Mouse (Mus musculus): Measurements from ENCODE around the gene Tnfrsf18. TPM values are rescaled to one million over a fixed set of nuclear protein-coding genes. Genes with fewer than 3 reads are reported as not detected.
A peak's percentile ranks its signal among the peaks of the same experiment; 100 is the strongest.

The Tnfrsf18 gene
- total and polyA plus RNA-seq, 3 experiments = 9.3 to 16.2 TPM; not detected in 1

DNA sequence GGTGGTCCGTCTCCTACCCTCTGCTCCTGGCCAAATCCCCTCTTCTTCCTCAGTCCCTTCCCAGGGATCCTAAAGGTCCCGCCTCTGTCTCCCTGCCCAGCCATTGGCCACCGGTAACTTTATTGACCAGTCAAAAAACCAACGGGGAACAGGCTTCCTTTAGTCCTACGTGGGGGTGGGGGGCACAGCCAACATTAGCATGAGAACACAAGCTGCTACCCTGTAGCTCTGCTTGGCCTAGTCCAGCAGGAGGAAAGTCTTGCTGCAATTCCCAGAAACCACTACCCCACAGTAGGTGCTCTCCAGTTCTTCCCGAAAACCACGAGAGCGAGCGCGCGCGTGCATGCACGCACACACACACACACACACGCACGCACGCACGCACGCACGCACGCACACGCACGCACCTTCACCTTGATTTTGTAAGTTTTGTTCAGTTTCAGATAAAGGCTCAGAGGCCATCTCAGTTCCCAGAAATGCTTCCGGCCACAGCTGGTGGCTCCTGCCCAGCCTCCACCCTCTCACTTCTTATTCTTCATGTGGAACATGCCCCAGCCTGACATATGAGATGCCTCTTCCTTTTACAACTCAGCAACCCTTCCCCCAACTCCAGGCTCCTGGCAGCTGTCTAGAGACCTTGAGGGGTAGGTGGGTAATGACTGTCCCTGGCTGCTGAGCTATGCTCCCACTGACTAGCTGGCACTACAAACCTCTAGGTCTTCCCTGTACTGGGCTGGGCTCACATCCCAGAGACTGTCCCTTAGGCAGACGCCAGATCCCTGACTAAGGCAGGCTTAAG lies 5.8 kb downstream of the Tnfrsf18 start:
- H3K27me3 ChIP-seq (ENCODE audit: control insufficient read depth in 1 of 2, insufficient read depth in 2 of 2, low read length in 2 of 2) = no peaks in the 10 kb centered on the region
- H3K9me3 ChIP-seq (replicated peaks; ENCODE audit: insufficient read depth, low read length) = no peaks in the 10 kb centered on the region
- H3K79me2 ChIP-seq (ENCODE audit: control insufficient read depth, insufficient read depth, low read length, poor library complexity) = no peaks in the 10 kb centered on the region
- DNase-seq (ENCODE audit: low read depth, low spot score) = peak; percentile 81
- H3K27ac ChIP-seq (ENCODE audit: control insufficient read depth, low read depth, low read length) = peak overlapping the region; percentile 57
- TF ChIP-seq RCOR1 (IDR thresholded peaks at IDR 0.05; ENCODE audit: low read depth, low read length) = 0 out of 2 replicates have a peak, but pooled peaks have one; percentile 26
- no peak for TF ChIP-seq SIN3A (IDR thresholded peaks at IDR 0.05; ENCODE audit: low read length)
- 0 out of 2 replicates have a peak, but pooled peaks have one; percentile 16 for TF ChIP-seq MAZ (IDR thresholded peaks at IDR 0.05; ENCODE audit: low read depth, low read length)
- TF ChIP-seq UBTF (IDR thresholded peaks at IDR 0.05; ENCODE audit: borderline replicate concordance, insufficient read depth, low read depth, low read length) = 0 out of 2 replicates have a peak, but pooled peaks have one; percentile 38
- TF ChIP-seq ELF1 (IDR thresholded peaks at IDR 0.05; ENCODE audit: low read depth, low read length) = peak; percentile 58; the same call in 1 of the 2 replicates
- no peak for TF ChIP-seq MYC (IDR thresholded peaks at IDR 0.05; ENCODE audit: low read depth, low read length)
- TF ChIP-seq MAX (IDR thresholded peaks at IDR 0.05; ENCODE audit: low read length) = peak; percentile 45; the same call in 1 of the 2 replicates
- 0 out of 2 replicates have a peak, but pooled peaks have one; percentile 5 for TF ChIP-seq TBP (IDR thresholded peaks at IDR 0.05; ENCODE audit: low read depth, low read length)
- TF ChIP-seq ZC3H11A (IDR thresholded peaks at IDR 0.05; ENCODE audit: low read depth, low read length) = 0 out of 2 replicates have a peak, but pooled peaks have one; percentile 12
- no peak for TF ChIP-seq HCFC1 (IDR thresholded peaks at IDR 0.05; ENCODE audit: low read depth, low read length)
- TF ChIP-seq E2F4 (IDR thresholded peaks at IDR 0.05; ENCODE audit: borderline replicate concordance, low read depth, low read length) = no peak
- TF ChIP-seq EP300 (IDR thresholded peaks at IDR 0.05; ENCODE audit: low read depth in 1 of 2, low read length in 2 of 2) = peak in 1 of 2 experiments; percentile 68; a peak in 2 of 4 replicates
- 0 out of 2 replicates have a peak, but pooled peaks have one; percentile 6 for TF ChIP-seq NRF1 (IDR thresholded peaks at IDR 0.05; ENCODE audit: insufficient read depth, low read depth, low read length, poor library complexity, severe bottlenecking)
- peak; percentile 78 for TF ChIP-seq ETS1 (IDR thresholded peaks at IDR 0.05; ENCODE audit: low read depth, low read length)
- no peak for TF ChIP-seq GABPA (IDR thresholded peaks at IDR 0.05; ENCODE audit: low read depth, low read length)
- no peak for TF ChIP-seq USF2 (IDR thresholded peaks at IDR 0.05; ENCODE audit: borderline replicate concordance in 1 of 2, insufficient read depth in 1 of 2, low read depth in 1 of 2, low read length in 2 of 2)
- peak; percentile 61 for TF ChIP-seq CHD2 (IDR thresholded peaks at IDR 0.05; ENCODE audit: low read length)
- TF ChIP-seq NELFE (IDR thresholded peaks at IDR 0.05; ENCODE audit: low read depth, low read length) = peak; percentile 33
- TF ChIP-seq ZKSCAN1 (IDR thresholded peaks at IDR 0.05; ENCODE audit: low read depth, low read length) = no peak
- TF ChIP-seq TCF12 (IDR thresholded peaks at IDR 0.05; ENCODE audit: low read depth, low read length) = peak; percentile 30; the same call in 1 of the 2 replicates
- TF ChIP-seq ZMIZ1 (IDR thresholded peaks at IDR 0.05; ENCODE audit: low read depth, low read length) = no peak
- TF ChIP-seq MXI1 (IDR thresholded peaks at IDR 0.05; ENCODE audit: low read depth, low read length) = peak; percentile 41; the same call in 1 of the 2 replicates
- TF ChIP-seq POLR2A (IDR thresholded peaks at IDR 0.05; ENCODE audit: control insufficient read depth in 1 of 2, insufficient read depth in 1 of 2, low read depth in 1 of 2, low read length in 2 of 2, poor library complexity in 1 of 2) = no peak; a peak in 1 of 4 replicates
- H3K9ac ChIP-seq (ENCODE audit: control insufficient read depth, low read depth, low read length, poor library complexity, severe bottlenecking) = peak overlapping the region; percentile 40
- H3K4me1 ChIP-seq (ENCODE audit: control insufficient read depth in 1 of 2, insufficient read depth in 2 of 2, low read length in 2 of 2) = peaks cover 11 to 27% of the 10 kb centered on the region in 2 experiments
- H3K36me3 ChIP-seq (ENCODE audit: control insufficient read depth in 1 of 2, insufficient read depth in 2 of 2, low read length in 2 of 2) = peaks cover 0 to 17% of the 10 kb centered on the region in 2 experiments; a peak in 2 of 4 replicates
- peak overlapping the region; percentile 34 to 38 for H3K4me3 ChIP-seq (ENCODE audit: control insufficient read depth in 1 of 2, insufficient read depth in 1 of 2, low read depth in 2 of 2, low read length in 2 of 2)
